Mouse (Mus musculus) kidney, adult 9 months (tissue): ENCODE measurements around the gene Nhlrc2.
"Not testable (repeated sequence)": the region's sequence is repeated elsewhere in the genome, so short reads cannot be mapped to it uniquely, and the experiment has no call there.

Source experiments
- DNase-seq: peaks from one replicate; pipeline ENCODE4 v3.0.0; 2022

The Nhlrc2 gene

DNA sequence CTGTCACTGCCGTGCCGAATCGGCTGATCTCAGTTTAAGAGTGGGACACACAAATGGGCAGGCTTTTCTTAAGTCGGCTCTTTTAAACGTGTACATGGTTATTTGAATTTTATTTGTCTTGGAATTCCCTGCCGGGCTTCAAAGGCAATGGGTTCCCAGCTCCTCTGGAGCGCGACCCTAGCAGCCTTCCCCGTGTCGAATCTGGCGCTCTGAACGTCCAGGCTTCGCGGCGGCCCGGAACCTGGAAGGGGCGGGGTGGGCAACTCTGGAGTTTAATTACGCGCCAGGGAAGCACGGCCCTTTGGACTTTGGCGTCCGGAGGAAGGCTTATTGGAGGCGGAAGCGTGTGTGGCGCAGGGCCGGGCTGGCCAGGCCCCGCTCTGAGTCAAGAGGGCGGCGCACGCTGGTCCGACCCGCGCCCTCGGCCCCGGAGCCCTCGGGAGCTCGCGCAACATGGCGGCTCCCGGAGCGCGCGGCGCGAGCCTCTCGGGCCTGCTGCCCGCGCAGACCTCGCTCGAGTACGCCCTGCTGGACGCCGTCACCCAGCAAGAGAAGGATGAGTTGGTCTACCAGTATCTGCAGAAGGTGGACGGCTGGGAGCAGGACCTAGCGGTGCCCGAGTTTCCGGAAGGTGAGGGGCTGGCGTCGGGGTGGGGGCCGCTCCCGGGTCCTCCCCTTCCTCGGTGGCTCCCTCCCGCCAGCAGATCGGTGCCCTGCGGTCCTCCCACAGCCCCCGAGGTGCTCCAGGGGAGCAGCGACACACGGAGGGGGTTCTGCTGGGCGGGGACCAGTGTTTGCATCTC lies at the start of gene Nhlrc2:
Gene Nhlrc2 (plus strand): TSS at position 32 of the 803 bp plus-strand sequence.
- peak; percentile 95 for DNase-seq

DNA sequence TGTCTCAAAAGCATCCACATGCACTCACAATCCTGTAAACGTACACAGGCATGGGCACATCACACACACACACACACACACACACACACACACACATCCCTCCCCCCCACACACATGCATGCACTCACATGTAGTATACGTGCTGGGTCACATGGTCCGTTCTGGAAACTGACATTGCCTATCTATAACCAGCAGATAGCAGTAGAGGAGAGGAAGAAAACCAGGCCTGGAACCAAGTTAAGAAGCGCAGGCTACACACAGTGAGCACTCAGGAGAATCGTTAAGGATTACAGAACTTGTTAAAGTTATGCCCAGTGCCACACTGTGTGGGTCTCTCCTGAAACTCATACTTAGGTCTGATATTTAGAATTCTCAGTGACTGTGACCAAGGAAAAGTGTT lies 45.0 kb upstream of the Nhlrc2 start:
- not testable (repeated sequence) for DNase-seq

DNA sequence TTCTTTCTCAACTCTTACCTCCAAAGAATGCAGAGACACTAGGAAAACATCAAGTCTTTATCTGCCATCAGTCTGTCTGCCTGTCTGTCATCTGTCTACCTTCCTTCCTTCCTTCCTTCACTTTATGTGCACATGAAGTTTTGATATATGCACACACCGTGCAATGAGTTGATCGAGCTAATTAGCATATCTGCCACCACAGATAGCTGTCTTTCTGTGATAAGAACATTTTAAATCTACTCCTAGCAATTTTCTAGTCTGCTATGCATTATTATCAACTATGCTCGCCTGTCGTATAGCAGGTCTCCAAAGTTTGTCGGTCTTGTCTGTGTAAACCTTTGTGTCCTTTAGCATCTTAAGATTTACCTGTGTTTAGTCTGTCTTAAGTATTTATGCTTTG lies 44.5 kb upstream of the Nhlrc2 start:
- DNase-seq = not testable (repeated sequence)

DNA sequence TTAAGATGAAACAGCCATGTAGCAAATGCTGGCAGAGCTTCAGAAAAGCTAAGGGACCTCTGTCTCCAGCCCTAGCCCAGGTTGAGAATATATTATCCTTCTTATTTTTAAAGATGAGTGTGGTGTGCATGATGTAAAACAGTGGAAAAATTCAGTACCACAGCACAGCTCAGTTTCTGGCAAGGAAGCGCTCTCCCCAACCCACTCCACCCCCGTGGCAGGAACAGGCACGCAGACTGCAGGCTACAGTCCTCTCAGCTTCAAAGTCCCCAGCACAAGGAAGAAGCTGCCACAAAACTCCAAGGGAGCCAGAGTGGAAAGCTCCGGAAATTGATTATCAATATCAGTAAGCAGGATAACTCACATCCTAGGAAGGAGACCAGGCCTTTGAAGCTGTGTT lies 36.9 kb upstream of the Nhlrc2 start:
- DNase-seq = not testable (repeated sequence)

DNA sequence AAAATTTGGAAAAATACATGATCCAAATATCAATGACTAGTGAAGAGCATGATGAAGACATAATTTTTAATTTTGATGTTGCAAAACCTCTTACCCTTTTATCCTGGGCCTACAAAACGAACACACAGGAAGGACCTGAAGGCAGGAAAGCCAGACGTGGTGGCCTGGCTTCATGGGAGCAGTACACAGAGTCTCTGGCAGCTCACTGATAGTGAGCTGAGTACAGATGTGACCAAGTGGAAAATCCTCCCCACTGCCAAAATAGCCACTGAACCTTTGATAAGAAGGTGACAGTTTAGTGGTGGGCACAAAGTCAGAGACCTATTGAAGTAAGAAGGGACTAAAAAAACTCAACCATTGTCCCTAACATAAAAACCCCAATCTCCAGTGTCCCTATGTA lies 34.5 kb upstream of the Nhlrc2 start:
- not testable (repeated sequence) for DNase-seq

DNA sequence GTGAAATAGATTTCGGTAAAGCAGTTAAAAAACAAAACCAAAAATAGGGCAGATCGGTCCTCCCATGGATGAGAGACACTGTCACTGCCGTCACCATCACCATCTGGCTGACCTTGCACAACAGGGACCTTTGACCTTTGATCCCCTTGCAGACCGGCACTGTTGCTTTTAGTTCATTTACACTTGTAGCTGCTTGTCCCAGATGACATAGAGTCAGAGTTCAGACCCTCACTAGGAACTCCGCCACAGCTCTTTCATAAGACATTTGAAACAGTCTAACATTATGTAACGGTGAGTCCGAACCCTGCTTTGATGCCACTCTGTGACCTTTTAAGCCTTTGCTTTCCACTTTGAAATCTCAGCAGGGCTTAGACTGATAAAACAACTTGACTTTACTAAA lies 28.7 kb upstream of the Nhlrc2 start:
- DNase-seq = not testable (repeated sequence)

DNA sequence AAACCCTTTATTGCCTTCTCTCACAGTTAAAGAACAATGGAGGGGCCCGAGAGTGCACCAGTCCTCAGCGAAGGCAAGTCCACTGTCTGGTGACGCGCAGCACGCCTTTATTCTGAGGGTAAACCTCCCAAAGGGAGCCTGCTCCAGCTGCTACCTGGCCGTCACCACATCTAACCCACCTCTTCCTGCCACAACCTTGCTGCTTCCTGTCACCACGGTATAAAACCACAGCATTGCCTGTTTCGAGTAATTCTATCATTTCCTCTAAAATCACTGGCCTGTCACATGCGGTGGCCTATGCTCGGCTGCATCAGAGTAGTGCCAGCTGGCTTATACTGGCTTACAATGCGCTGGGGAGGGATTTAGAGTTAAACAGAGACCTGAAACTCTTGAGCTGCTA lies 17.5 kb upstream of the Nhlrc2 start:
- DNase-seq = not testable (repeated sequence)

DNA sequence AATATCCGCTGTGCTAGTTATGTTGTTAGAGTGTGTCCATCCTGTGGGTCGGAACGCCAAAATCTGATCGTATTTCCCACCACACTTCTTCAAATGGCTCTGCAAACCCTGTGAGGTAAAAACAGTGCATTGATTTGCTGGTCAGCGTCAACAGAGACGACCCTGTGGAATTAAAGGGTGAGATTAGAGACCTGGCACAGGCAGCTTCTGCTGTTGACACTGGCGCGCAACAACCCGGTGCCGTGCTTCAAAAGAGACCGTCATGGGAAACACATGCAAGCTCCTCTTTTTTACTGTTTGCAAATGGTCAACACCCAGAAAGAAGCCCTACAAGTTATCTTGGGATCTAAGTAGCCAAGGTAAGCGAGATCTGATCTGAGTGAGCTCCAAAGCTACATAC lies 16.8 kb upstream of the Nhlrc2 start:
- DNase-seq = no peak

DNA sequence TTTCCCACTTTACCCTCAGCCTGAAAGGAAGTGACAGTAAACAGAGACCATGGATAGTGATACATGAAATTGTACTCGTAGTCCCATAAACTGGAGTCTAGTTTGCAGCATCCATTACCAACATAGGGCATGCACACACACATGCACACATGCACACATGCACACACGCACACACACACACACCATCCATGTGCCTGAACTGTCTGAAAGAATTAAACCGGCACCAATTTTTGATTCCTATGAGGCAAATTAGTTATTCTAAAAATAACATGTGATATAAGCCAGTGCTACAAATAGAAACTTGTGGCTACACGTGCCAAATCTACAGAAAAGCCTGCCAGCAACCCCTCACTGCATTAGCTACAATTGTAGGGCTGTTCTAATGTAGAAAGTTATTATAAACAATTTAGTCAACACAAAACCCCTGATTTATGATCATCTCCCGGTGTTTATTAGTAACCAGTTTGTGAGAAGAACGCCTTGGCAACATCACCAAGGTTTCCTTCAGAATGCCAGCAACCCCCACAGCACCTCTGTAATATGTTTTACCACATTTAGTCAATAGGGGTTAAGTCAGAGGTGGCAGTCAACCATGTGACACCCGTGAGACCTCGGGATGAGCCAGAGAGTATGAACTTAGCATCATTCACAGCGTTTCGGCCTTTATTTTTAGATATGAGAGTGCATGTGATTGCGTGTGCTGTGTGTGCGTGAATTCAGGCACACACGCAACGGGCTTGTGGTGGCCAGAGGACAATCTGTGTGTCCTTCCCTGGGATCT lies 14.6 kb upstream of the Nhlrc2 start:
- DNase-seq = no peak

DNA sequence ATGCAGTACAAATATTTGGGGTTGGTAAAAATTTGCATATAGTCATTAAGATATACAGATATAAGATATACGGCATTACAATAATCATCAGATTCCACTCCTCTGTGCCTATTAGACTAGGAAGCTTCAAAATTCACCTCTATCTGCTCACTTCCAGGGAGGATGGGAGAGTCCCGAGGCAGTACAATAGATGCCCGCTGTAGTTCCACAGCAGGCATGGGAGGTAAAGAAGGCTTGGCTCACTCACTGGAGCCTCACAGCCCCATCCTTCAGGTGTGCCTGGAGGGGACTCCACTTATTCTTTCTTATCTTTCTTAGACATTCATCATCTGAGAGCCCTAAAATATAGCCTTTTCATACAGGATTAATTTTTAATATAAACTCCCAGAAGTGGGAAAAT lies 13.7 kb upstream of the Nhlrc2 start:
- DNase-seq = no peak

DNA sequence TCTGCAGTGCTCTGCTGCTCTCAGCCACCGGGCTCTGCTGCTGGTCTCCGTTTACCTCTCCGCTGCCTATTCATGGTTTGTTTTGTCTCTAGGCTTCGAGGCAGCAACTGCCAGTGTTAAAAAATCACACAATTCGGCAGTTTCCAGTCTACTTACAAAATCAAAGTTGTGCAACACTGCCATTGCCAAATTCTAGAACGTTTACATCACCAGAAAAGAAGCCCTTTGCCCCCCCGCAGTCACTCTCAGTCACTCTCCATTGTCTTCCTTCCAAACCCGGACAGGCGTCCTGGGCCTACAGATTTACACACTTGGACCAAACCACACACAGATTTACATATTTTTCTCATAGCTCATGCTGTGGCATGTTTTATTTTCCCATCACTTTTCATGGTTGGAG lies 13.0 kb upstream of the Nhlrc2 start:
- DNase-seq = no peak

DNA sequence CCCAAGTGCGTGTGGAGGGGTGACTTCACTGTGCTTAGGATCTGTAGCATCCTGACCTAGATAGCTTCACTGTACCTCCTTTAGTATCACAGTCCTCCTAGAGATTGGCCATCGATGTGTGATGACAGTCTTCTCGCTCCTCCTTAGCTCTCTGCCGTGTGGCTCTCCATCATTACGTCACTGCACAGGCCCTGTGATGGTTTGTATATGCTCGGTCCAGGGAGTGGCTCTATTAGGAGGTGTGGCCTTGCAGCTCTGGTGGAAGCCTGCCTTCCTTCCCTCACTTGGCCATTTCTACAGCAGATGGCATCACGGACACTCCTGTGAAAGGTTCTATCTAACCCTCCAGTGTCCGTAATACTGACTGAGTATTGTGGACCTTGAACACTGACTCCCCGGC lies 12.3 kb upstream of the Nhlrc2 start:
- no peak for DNase-seq

DNA sequence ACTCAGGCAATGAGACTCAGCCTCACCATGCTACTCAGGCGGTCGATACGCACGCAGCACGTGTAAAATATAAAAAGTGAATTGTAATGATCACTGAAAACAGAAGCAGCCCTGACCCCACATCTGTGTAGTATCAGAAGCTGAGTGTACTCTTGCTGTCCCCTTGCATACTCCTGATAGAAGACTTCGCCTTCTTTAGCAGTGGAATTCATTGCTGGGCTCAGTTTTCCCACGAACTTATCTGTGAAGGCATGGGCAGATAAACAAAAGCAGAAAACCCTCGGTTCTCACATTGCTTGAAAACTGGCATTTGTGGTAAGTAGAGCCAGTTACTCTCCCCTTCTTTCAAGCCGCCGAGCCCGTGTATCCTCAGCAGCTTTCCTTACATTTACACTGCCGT lies 4.7 kb upstream of the Nhlrc2 start:
- no peak for DNase-seq

DNA sequence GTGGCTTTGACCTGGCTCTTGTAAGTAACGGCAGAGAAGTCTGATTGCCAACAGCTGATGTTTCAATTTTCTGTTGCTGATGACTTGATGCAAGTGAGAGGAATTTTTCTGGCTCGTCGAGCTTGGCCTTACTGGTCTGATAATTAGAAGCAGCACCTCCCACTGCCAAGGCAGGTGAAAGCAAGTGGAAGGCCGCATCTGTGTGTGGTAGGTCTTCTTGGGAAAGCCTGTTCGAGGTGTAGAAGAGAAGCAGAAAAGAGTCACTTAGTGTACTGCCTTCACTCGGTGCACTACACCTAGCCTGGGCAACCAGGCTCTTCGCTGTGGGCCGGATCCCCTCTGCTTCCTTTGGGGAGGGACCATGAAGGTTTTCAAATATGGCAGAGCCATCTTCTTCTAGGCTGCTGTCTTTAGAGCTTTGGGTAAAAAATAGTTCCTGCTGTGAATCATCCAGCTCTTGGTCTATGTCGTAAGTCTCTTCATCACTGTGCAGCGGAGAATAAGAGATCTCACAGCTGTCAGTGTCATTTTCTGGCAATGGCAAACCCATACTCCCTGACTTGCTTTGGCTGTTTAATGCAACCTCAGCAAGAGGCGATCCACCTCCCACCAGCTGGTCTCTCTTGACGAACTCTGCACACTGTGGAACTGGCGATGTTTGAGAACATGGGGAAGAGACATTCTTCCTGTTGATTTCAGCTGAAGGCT lies 3.2 kb upstream of the Nhlrc2 start:
- no peak for DNase-seq

DNA sequence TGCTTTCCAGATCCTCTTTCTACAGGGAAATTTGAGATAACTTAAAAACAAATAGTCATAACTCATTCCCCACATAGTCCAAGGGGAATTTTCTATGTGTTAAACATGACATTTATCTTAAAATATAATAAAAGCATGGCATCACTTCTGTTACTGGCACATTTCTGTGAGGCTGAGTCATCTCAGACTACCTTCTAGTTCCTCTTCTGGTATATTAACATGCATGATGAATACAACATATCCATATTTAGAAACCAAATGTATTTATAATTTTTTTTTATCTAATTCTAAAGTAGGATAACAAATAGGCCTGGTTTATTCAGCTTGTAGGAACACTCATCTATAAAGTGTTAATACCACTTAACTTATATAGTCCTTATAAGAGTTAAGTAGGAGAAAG lies 2.0 kb upstream of the Nhlrc2 start:
- DNase-seq = no peak

DNA sequence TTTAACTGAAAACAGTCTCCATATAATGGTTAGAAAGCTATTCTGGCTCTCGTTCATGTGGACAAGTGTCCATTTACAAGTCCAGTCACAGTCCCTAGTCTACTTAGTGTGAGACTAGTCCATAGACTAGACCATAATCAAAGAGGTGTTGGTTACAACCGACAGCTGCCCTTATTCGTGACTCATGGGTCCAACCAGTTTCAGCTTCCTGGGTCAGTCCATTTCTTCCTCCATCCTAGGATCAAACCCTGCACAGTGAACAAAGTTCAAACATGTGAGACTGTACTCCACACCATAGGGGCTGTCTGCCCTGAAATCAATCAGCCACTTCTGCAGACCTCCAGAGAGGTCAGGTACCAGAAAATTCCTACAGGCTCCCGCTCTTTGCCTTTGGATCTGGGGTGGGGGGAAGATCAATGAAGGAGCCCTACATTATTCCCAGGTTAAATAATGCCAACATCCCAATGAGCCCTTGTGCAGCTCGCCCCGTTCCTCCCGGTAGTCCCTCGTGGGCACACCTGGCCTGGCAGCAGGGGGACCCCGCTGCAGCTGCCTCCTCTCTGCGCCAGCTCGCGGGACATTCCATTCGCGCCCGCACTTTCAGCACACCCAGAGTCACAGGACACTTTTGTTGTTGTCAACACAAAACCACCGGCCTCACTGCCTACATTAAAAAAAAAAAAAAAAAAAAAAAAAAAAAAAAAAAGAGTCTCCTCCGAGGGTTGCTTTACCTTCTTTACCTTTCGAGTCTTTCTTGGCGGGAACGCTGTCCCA lies 418 bp upstream of the Nhlrc2 start, which contains the start of gene Dclre1a:
Gene Dclre1a (minus strand): TSS at position 767 of the 774 bp plus-strand sequence.
- DNase-seq = peak; percentile 67

DNA sequence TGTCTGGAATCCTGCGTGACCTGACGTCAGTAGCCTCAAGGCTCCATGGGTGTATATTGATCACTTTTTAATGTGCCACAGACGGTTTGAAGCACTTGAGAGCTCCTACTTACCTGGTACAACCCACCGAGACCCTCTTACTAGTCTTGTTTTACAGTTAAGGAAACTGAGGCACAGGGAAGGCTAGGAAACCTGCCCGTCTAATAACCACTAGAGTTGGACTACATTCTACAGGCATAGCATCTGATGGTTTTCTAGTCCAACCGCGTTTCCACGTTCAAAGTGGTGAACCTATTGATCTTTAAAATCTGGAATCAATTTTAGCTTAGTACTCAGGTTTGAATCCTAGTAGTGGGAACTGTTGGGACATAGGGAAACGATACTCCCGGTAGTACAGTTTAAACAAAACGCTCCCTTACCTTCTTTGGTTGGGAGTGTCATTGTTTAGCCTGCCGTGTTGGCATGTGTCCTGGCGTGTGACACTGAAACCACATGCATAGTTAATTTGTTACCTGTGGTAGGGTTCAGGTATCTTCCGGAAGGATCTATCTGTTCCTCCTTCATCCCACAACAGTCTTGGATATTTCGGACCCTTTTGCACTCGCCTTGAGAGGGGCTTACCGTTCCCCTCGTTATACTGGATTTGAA lies 1.1 kb downstream of the Nhlrc2 start:
- DNase-seq = peak; percentile 57

DNA sequence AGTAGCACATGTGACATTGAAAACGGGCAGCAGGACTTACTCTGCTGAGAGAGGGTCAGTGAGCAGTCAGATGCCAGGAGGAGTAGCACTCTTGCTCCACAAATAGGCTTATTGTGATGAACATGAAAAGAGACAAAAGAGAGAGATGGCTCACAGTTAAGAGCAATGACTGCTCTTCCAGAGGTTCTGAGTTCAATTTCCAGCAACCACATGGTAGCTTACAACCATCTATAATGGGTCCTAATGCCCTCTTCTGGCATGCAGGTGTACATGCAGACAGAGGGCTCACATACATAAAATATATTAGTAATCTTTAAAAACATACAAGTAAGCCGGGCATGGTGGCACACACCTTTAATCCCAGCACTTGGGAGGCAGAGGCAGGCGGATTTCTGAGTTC lies 5.1 kb downstream of the Nhlrc2 start:
- no peak for DNase-seq

DNA sequence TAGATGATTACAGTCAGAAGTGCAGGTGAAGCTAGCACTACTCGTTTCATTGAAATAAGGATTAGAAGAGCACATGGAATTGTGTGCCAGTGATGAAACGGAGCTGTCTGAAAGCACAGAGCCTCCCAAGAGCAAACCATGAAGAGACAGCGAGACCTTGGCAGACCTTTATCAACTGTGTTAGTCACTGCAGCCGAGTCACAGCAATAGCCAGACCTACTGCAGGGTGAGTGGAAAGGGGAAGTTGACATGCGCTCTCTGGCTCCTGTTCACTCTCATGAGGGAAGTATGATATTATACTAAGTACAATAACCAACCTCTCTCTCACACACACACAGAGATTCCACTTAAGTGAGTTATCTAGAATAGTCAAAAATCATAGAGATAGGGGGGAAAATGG lies 7.9 kb downstream of the Nhlrc2 start:
- no peak for DNase-seq

DNA sequence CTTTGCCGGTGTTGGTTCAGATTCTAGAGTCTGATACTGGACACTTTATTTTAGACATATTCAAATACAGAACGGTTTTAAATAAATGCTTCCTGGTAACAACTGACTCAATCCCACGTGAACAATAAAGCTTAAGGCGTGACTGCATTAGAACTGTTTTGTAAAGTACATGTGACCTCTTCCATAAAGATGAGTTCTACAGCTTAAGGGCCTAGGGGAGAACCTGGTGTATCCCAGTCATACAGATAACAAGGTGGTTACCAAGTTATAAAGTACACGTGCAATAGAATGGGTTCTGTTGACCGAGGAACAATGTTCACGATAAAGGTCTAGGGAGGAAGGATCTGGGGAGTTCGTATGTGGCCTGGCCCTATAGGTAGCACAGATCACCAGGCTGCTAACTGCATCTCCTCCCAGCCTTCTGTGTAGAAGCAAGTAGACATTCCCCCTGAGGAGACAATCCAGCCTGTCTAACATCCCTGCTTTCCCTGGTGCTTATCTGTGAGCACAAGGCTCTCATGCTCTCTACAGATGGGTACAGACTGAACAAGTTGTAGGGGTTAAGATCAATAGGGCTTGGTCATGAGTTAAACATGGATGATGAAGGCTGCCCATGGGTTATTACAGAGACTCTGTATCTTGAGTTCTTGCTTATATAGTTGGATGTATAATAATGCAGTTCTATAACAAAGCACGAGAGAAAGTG lies 14.5 kb downstream of the Nhlrc2 start:
- DNase-seq = no peak

DNA sequence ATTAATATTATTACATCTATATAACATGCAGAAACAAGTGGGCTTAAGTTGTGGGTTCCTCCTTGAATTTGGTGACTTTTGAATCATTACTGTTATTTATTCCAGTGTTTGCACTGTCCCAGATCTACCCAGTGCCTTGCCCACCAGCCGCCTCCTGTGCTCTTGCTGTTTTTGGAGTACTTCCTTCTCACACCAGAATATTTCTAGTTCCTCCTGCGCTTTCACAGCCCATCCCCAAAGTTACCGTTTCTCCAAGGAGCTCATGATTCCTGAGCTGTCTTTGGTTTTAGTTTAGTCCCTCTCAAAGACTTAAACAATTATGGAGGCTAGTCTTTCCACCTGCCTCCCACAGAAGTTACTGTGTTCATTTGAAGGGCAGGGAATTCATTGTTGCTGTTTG lies 15.4 kb downstream of the Nhlrc2 start:
- no peak for DNase-seq

DNA sequence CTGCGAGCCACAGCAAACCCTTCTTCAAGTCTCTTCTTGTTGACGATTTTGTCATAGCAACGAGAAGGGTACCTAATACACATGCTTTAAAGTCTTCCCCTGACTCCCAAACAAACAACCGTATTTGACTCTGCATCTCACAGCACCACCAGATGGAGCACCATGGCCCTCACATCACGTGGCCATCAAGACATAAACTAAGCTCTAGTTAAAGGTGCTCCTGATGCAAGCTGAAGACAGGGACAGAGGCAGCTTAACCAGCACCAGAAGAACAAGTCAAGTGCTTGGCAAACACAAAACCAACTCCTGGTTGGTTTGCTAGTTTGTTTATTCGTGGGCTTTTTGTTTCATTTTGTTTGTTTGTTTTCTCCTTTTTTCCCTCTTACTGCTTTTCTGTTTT lies 17.3 kb downstream of the Nhlrc2 start:
- peak; percentile 26 for DNase-seq
